Mouse (Mus musculus) adrenal gland, adult 8-10 months (tissue): ENCODE data around the gene Kif3c. TPM values are rescaled to one million over a fixed set of nuclear protein-coding genes. Genes with fewer than 3 reads are reported as not detected.
"Not testable (repeated sequence)": the region's sequence is repeated elsewhere in the genome, so short reads cannot be mapped to it uniquely, and the experiment has no call there.

Source experiments
- DNase-seq: peaks from one replicate; pipeline ENCODE4 v3.0.0; 2022
- total RNA-seq, 4 experiments: library from RNA; stranded (reverse); gene quantifications; 2 replicates each; pipeline ENCODE4 v1.2.4; 2022

Kif3c gene
- total RNA-seq, 4 experiments from 2014 or later = 32.7 to 53.6 (median 38.6) TPM

GRCm38 (mm10) chr12:3370979-3371925, 6.3 kb downstream of the Kif3c start:
- DNase-seq = peak; percentile 70

GRCm38 (mm10) chr12:3371991-3372390, 7.1 kb downstream of the Kif3c start:
- no peak for DNase-seq

DNA sequence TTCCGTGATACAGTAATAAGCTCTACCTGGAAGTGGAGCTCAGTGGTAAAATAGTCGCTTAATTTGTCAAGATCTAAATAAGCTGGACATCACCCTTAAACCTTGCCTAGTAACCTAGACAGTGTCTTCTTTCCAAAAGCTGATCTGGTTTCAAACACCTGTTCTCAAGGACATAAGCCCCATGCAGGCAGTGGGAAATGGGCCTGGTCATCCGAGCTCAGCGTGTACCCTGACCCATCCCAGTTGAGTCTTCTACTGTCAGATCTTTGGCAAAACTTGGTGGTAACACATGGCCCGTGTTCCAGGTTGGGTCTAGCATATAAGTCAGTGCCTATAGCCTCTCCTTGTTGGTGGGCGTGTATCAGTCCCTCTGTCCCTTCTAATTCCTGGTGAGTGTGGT, 8.6 kb downstream of the Kif3c start:
- no peak for DNase-seq

- no peak for DNase-seq
Observed at GRCm38 (mm10) chr12:3374552-3374951, 9.6 kb downstream of the Kif3c start.

GRCm38 (mm10) chr12:3377190-3377589, 12.3 kb downstream of the Kif3c start:
- DNase-seq = no peak

DNA sequence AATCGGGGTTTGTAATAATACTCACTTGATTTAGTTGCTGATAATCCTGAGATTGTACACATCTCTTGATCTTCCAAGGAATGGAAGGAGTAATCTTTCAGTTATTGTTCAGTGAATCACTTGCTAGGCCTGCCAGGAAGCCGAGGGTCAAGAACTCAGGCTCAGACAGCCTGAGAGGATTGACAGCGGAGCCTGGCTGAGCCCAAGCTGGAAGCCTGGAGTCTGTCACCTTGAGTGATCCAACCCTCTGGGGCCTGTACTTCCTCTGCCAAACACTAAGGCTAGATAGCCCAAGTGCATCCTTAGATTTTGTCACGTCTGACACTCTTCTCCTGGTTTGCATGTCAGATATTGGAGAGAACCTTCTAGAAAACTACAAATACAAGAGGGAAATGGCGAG, 12.8 kb downstream of the Kif3c start:
- no peak for DNase-seq

DNA sequence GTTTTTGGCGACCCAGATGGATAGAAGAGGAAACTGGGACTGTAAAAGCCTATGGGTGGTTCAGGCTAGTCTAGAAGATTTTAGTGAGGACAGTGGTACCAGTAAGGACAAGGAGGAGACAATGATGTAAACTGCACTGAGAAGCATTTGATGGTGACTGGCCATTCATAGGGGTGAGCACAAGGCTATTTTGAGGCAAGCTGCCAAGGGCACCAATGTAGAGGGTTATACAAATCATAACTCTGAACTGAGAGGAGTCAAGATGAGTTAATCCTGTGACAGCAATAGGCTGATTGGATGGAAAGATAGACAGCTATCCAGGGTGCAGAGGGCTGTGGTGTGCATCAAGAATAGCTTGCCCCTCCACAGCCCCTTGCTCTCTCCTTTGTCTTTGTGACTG, 19.9 kb downstream of the Kif3c start:
- peak; percentile 74 for DNase-seq

DNA sequence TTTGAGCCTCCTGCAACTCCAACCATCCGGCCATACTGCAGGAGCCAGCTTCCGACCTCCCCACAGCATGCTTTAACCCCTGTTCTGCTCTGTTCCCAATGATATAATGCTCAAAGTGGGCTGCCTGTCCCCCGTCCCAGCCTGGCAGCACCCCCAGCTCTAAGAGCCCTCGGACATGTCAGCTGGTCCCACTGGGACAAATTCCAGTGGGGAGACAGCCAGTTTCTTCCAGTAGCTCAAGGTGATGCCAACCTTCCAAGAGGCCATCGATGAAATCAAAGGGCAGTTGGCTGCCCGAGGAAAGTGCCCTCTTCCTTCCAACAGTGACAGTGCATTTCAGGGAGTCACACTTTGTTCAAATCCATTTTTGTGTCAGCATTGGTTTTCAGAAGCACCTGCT, 20.3 kb downstream of the Kif3c start:
- DNase-seq = no peak

GRCm38 (mm10) chr12:3385940-3386339, 21.0 kb downstream of the Kif3c start:
- no peak for DNase-seq

DNA sequence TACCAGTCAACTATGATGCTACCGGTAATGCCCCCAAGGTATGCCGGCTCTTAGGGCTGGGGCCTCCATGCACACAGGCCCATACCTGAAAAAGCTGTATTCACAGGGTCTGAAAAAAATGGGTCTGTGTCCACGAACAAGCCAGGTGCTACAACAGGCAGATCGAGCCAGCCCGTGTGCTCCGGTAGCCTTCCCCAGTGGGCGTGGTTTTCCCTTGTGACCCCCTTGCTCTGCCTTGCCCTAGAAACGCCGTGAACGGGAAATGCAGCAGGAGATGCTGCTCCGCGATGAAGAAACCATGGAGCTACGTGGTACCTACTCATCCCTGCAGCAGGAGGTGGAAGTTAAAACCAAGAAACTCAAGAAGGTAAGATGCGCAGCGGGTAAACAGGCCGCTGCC, 23.0 kb downstream of the Kif3c start:
- DNase-seq = no peak

GRCm38 (mm10) chr12:3389394-3389793, 24.5 kb downstream of the Kif3c start:
- peak; percentile 88 for DNase-seq

DNA sequence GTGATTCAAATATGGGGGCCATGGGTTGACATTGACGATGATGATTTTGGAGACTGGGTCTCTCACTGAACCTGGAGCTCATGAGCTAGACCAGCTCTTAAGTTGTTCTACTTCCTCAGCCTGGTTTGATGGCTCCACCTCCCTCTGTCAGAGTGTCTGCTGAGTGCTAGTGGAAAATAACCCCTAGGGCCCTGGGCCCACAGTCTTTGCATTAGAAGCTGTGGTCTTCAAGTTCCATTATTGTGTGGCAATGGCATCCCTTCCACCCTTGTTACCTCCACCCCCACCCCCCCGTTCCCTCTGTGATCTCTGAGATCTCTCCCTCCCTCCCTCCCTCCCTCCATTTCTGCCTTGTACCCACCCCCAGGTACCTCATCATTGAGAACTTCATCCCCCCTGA, 25.1 kb downstream of the Kif3c start:
- DNase-seq = no peak

DNA sequence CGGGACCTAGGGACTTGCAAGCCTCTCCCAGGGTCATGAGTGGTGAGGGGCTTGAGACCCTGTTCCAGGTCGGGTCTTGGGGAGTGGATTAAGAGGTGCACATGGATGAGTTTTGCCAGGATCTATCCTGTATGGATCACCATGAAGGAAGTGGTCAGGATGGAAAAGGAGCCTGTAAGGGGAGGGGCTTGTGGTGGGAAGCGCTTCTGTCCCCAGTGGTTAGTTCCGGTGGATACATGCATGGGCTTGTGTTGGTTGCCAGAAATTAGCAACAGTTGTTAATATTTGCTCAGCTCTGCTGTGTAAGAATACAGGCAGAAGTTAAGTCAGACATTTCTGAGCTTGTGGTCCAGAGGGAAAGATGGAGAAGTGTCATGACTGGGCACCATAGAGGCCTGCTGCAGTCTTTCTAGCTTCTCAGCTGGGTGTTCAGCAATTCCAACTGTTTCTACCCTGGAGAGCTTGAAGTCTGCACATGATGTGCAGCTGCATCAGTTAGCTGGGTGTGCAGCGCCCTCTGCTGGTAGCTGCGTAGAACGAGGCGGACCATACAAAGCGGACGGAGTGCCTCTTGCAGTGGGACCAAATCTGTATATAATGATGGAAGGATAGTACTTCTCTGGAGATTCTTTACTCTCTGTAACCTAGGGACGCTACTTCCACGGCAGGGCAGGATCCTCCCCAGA, 25.8 kb downstream of the Kif3c start:
- DNase-seq = peak; percentile 75

DNA sequence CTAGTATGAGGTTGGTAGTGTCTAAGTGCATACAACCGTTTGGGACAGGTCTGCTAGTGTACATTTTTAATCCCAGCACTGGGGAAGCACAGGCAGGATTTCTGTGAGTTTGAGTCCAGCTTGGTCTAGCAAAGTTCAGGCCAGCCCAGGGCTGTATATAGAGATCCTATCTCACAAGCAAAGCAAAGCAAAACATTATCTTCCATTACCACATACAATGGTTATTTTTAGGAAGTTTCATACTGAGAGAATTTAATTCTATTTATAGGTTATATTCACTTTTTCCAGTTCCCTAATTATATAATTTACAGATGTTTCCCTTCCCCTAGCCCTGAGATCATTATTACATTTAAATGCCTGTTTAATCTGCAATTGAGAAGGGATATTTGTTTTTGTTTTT, 26.3 kb downstream of the Kif3c start:
- no peak for DNase-seq

DNA sequence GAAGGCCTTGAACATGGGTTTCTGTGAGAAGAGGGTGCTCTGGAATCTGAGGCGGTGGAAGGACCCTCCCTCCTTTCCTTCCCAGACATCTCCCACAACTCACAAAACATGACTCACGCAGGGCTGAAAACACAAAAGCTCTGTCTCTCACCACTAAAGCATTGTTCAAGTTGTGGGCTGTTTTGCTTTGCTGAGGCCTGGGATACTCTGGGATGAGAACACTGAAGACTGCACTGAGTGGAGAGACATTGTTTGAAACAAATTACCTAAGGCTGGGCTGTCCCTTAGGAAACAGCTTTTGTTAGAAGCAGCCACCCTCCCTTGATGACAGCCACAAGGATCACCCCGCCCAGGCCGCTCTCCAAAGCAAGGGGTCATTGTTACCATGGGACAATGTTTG, 28.2 kb downstream of the Kif3c start:
- DNase-seq = no peak

DNA sequence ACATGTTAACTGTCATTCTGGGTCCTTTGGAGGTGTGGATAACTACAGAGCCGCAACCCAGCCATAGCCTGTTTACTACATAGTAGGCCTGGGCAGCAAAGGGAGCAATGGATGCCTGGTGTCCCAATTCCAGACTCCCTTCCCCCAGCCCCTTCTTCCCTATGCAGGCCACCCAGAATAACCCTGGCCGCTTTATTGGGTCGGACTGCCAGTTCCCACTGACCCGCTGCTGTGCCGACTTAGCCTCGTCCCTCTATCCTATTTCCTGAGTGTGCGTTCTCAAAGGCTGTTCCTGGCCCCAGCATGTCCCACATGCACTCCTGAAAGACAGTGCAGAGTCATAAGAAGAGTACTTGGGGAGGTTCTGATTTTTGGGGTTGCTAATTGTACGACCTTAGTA, 32.0 kb downstream of the Kif3c start:
- DNase-seq = no peak

DNA sequence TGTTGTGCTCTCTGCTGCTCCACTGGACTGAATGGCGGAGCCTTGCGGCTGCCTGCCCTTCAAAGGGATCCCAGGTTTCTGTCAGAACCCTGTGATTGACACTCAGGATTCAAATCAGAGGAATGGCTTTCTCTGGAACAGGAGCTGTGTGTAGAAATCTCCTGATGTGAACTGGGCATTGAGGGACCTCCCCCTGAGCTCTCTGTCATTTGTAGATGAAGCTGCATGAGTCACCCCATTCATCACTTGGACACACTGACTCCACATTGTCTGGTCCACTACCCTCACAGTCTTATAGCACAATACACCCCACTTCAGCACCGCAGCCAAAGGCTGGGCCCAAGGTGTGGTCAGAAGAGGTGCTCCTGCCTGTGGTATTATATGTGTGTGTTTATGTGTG, 40.7 kb downstream of the Kif3c start:
- not testable (repeated sequence) for DNase-seq

DNA sequence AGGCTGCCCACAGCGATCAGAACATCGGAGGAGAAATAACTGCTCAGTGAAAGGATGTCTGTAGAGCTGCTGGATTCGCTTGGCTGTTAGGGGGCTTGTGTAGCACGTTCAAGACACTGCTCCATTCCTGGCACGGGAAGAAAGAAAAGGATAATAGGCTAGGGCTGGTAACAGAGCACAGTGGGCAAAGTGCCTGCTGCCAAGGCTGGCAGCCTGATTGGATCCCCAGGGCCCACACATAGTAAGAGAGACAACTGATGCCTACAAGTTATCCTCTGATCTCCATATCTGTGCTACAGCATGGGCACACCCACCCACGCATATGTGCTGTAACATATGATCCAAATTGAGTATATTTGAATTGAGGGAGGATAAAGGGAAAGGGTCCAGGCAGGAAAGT, 41.7 kb downstream of the Kif3c start:
- DNase-seq = no peak

DNA sequence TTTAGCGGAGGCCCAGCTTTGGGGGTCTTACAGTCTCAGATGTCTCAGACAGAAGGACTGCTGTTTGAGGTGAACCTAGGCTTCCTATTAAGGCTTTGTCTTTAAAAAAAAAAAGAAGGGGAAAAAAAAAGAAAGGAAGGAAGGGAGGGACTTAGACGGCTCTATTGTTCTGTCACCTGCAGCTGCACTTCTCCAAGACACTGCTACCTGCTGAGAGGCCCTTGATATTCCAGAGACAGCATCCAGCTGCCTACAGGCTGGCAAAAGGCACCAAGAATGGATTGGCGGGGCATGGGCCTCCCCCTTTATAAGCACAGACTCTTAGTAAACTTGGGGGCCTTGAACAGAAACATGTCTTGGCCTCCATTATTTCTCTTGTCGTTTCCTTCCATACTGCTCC, 50.0 kb downstream of the Kif3c start:
- no peak for DNase-seq

- DNase-seq = no peak
Observed at GRCm38 (mm10) chr12:3418761-3419160, 53.8 kb downstream of the Kif3c start.

DNA sequence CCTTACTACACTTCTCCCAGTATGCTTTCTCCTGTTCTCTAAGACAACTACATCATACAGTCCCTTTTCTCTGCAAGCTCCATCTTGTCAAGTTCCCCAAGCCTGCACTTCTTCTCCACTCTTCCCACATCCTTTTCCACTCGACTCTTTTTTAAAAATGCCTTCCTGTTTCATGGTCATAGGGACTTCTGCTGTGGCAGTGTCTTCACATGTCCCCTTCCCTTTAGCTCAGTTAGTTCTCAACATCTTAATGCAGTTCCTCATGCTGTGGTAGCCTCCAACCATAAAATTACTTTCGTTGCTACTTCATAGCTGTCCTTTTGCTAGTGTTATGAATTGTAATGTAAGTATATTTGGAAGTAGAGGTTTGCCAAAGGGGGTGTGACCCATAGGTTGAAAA, 55.6 kb downstream of the Kif3c start:
- DNase-seq = no peak

- DNase-seq = no peak
Observed at GRCm38 (mm10) chr12:3422786-3423185, 57.9 kb downstream of the Kif3c start.

DNA sequence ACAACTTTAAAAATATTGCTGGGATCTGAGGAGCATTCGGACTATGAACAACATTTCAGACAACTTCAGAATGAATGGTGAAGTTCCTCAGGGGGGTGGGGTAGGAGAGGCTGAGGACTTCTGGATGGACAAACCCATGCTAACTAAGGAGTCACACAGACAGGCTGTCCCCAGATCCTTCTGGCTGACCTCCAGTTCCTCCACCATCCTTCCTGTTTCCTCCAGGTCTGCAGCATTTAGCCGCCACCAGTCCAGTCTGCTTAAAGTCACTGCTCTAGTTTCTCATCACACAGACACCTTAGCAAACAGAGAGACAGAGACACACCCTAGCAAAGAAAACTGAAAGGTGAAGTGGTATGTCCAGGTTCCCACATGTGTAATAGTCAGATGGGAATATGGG, 59.2 kb downstream of the Kif3c start:
- no peak for DNase-seq
